Mouse (Mus musculus) embryonic facial prominence, embryonic 12.5 days (tissue): ENCODE data around the gene Hkdc1. TPM values are rescaled to one million over a fixed set of nuclear protein-coding genes. Genes with fewer than 3 reads are reported as not detected.

Experiments
- ATAC-seq: fragments of 200-750 bp; cut with Nextera tagmentation; 2 replicates; pipeline ENCODE4 v1.8.0; 2017; ENCODE audit not compliant: insufficient number of reproducible peaks, insufficient read depth, low FRiP score, low TSS enrichment
- H3K27ac ChIP-seq: fragments of 300-500 bp; sonication (generic); 2 replicates; pipeline ENCODE4 v1.5.1; 2016; ENCODE audit warnings: mild to moderate bottlenecking
- H3K27me3 ChIP-seq: fragments of 300-500 bp; sonication (generic); 2 replicates; pipeline ENCODE4 v1.6.1; 2016; ENCODE audit warnings: mild to moderate bottlenecking, moderate library complexity
- H3K36me3 ChIP-seq: fragments of 300-500 bp; sonication (generic); 2 replicates; pipeline ENCODE4 v1.6.1; 2016; ENCODE audit warnings: mild to moderate bottlenecking
- H3K4me1 ChIP-seq: fragments of 300-500 bp; sonication (generic); 2 replicates; pipeline ENCODE4 v1.6.1; 2016
- H3K4me2 ChIP-seq: fragments of 300-500 bp; sonication (generic); replicated peaks from 2 replicates; pipeline ENCODE4 v1.6.1; 2016; ENCODE audit warnings: mild to moderate bottlenecking, moderate library complexity
- H3K4me3 ChIP-seq: fragments of 300-500 bp; sonication (generic); 2 replicates; pipeline ENCODE4 v1.5.1; 2016; ENCODE audit warnings: mild to moderate bottlenecking
- H3K9ac ChIP-seq: fragments of 300-500 bp; sonication (generic); 2 replicates; pipeline ENCODE4 v1.6.1; 2016; ENCODE audit warnings: mild to moderate bottlenecking, moderate library complexity
- H3K9me3 ChIP-seq: fragments of 300-500 bp; sonication (generic); 2 replicates; pipeline ENCODE4 v1.6.1; 2016; ENCODE audit warnings: mild to moderate bottlenecking, moderate library complexity
- whole genome bisulfite sequencing: fragments of 180-500 bp; shearing (Covaris S2); methylation state at CpG from one replicate; pipeline ENCODE4 v1.1.7; 2016; 5-methylcytosine and 5-hydroxymethylcytosine counted together
- polyA plus RNA-seq: library from polyadenylated mRNA; unstranded; fragments of >200 nt; fragmentation: Nextera tagmentation; extraction: Ambion mirVana; gene quantifications from 2 replicates; pipeline ENCODE4 v1.2.1, GENCODE M21; 2016

The Hkdc1 gene
- polyA plus RNA-seq, 1 experiment from 2014 or later: 2.0 TPM

DNA sequence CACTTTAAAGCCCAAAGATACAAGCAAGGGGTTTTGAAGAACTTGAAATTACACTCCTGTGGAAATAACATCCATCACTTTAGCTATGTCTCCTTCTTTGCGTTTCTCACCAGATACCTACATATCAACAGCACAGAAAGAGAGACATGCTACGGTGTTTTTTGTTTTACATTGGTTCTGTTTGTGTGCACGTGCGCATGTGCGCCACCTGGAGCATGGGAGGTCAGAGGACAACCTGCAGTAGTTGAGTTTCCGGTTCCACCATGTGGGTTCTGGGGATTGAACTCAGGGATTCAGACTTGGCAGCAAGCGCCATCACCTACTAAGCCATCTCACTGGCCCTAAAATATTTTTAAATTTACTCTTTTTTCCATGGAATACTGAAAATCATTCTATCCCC, 63.5 kb downstream of the Hkdc1 start:
- H3K4me3 ChIP-seq: no peak overlapping the region
- ATAC-seq: no peak
- no peaks in the 10 kb centered on the region for H3K36me3 ChIP-seq
- WGBS: 86% methylated on average over 7 of the region's 7 CpGs
- H3K4me1 ChIP-seq: no peaks in the 10 kb centered on the region
- no peak overlapping the region for H3K27ac ChIP-seq
- no peaks in the 10 kb centered on the region for H3K9me3 ChIP-seq
- H3K4me2 ChIP-seq: no peak overlapping the region
- no peak overlapping the region for H3K9ac ChIP-seq
- H3K27me3 ChIP-seq: no peaks in the 10 kb centered on the region

DNA sequence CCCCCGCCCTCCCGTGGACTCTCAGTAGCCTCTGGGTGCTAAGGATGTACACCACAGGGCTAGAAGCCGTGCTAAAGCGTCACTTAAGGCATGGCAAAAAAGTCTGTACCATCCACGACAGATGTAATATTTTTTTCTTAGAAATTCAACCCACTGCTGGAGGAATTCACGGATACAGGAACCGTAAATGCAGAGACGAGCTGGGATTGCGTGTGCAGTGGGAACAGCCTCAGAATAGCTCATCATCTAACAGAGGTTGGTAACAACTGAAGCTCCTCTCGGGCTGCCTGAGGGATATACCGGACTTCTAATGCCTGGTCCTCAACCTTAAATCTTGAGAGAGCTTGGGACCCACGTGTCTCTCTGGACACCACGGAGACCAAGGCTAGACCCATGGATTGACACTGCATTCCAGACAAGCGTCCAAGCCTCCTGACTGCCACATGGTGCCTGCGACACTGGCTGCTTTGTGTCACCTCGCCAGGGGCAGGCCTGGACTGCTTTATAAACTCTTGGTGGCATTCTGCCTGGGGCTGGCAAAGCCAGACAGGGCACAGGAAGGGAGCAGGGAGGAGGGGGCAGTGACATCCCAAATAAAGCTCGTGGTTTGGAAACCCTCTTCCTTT, 66.1 kb downstream of the Hkdc1 start:
- Histone ChIP-seq H3K4me1 (no peaks in the 10 kb centered on the region), H3K9ac (no peak overlapping the region), H3K27ac (no peak overlapping the region), H3K4me2 (no peak overlapping the region), H3K9me3 (no peaks in the 10 kb centered on the region), H3K4me3 (no peak overlapping the region), H3K27me3 (no peaks in the 10 kb centered on the region), H3K36me3 (no peaks in the 10 kb centered on the region)
- ATAC-seq: no peak
- WGBS: 67% methylated on average over 17 of the region's 17 CpGs

DNA sequence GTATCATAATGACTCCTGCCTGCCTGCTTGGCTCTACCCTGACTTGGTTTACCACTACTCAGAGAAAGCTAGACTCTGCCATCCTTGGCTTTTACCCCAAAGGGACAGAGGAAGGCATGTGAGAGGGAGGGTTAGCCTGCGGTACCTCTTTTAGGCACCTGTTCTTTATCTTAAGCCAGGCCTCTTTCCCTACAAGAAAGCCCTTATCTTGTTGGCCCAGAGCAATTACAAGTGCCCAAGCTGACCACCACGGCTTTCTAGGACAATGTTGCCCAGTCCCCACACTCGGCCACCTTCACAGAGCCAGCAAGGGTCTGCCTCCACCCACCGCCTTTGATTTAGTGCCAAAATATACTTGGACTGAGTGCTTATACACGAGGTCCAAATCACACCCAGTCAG, 77.1 kb downstream of the Hkdc1 start:
- H3K36me3 ChIP-seq: no peaks in the 10 kb centered on the region

GRCm38 (mm10) chr10:62344004-62344752, 78.1 kb downstream of the Hkdc1 start:
- Histone ChIP-seq H3K4me1 (peaks cover 6% of the 10 kb centered on the region; the same call in 1 of the 2 replicates), H3K9ac (no peak overlapping the region), H3K9me3 (no peaks in the 10 kb centered on the region), H3K4me3 (no peak overlapping the region), H3K36me3 (no peaks in the 10 kb centered on the region), H3K27ac (no peak overlapping the region), H3K4me2 (no peak overlapping the region), H3K27me3 (no peaks in the 10 kb centered on the region; the same call in 1 of the 2 replicates)
- WGBS: 84% methylated on average over 9 of the region's 9 CpGs
- no peak for ATAC-seq

More for the DNA sequence above, 77.1 kb downstream of the Hkdc1 start:
- no peak overlapping the region for H3K9ac ChIP-seq
- no peak overlapping the region for H3K27ac ChIP-seq
- H3K4me2 ChIP-seq: no peak overlapping the region
- H3K4me1 ChIP-seq: peaks cover 6% of the 10 kb centered on the region; the same call in 1 of the 2 replicates
- ATAC-seq: no peak
- H3K27me3 ChIP-seq: no peaks in the 10 kb centered on the region; the same call in 1 of the 2 replicates
- 80% methylated on average over 5 of the region's 5 CpGs for WGBS
- no peaks in the 10 kb centered on the region for H3K9me3 ChIP-seq
- no peak overlapping the region for H3K4me3 ChIP-seq

DNA sequence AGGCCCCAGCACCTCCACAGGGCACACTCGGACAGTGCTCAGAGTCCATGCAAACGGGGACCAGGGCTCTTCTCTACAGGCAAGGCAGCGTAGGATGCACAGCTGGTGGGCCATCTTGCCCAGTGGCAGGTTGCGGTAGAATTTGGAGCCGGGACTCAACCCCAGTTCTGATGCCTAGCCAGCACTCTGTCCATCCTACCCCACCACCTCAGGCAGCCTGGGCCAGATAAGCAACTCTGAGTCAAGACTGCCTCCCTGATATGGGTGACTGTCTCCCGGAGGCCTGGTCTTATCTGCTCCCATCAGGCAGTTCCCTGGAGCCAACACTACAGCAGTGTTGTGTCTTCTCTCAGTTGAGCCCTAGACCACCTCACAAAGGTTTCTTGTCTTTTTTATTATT, 79.8 kb downstream of the Hkdc1 start:
- Histone ChIP-seq H3K4me2 (no peak overlapping the region), H3K9me3 (no peaks in the 10 kb centered on the region), H3K9ac (no peak overlapping the region), H3K4me1 (peaks cover 16% of the 10 kb centered on the region; the same call in 1 of the 2 replicates), H3K27me3 (no peaks in the 10 kb centered on the region; the same call in 1 of the 2 replicates), H3K27ac (no peak overlapping the region), H3K4me3 (no peak overlapping the region), H3K36me3 (no peaks in the 10 kb centered on the region)
- WGBS: 86% methylated on average over 6 of the region's 6 CpGs
- ATAC-seq: no peak

GRCm38 (mm10) chr10:62341956-62342355, 80.3 kb downstream of the Hkdc1 start:
- Histone ChIP-seq H3K36me3 (no peaks in the 10 kb centered on the region), H3K9ac (no peak overlapping the region), H3K9me3 (no peaks in the 10 kb centered on the region), H3K4me1 (peaks cover 22% of the 10 kb centered on the region; the same call in 1 of the 2 replicates), H3K4me2 (no peak overlapping the region), H3K27ac (no peak overlapping the region), H3K4me3 (no peak overlapping the region), H3K27me3 (no peaks in the 10 kb centered on the region; the same call in 1 of the 2 replicates)
- no peak for ATAC-seq
- 81% methylated on average over 4 of the region's 4 CpGs for WGBS

DNA sequence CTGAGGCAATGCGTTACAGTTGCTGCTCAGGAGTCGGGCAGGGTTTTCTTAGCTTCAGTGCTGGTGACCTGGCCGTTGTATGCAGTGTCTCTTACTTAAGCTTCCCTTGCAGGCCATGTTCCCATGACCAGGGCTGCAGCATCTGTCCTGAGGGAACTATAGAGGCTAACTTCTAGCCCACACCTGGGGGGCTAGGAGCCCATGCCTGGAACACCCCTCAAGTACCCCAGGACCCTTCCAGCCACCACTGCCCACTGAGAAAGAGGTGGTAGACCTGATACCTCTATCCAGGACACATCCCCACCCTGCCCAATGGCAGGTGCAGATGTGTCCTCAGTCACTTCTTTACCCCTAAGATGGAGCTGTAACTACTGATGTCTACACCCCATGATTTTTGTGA, 81.3 kb downstream of the Hkdc1 start:
- H3K27ac ChIP-seq: no peak overlapping the region
- peaks cover 27% of the 10 kb centered on the region; the same call in 1 of the 2 replicates for H3K4me1 ChIP-seq
- H3K9ac ChIP-seq: peak overlapping the region; percentile 61
- no peak for ATAC-seq
- no peaks in the 10 kb centered on the region; the same call in 1 of the 2 replicates for H3K27me3 ChIP-seq
- 37% methylated on average over 3 of the region's 3 CpGs for WGBS
- H3K9me3 ChIP-seq: no peaks in the 10 kb centered on the region
- H3K36me3 ChIP-seq: no peaks in the 10 kb centered on the region
- H3K4me3 ChIP-seq: peak overlapping the region; percentile 67
- peak overlapping the region; percentile 93 for H3K4me2 ChIP-seq

DNA sequence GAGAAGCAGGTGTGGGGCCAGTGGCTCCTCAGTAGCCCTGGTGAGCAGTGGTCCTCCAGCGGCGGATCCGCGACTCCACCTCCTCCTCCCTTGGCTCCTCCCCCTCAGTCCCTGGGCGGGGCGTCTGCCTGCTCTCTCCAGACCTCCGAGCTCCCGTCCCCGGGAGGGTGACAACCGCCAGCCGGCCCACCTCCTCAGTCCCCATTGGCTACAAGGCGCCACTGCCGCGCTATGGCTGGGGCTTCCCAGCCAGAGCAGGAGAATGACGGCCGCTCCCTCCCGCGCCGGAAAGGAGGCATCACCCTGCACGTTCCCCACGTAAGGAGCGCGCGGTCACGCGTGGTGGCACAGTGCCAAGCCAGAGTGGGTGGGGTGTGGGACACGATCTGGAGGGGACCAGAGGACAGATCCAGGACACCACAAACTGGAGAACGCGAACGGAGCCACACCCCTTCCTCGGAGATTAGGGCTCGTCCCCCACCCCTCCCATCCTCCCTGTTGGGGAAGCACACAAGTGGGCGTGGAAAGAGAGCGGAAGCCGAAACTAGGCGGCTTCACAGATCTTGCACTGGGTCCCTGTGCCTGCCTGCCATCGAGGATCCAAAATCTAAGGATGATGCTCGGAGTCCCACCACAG, 82.1 kb downstream of the Hkdc1 start:
- WGBS: under 1% methylated on average over 38 of the region's 38 CpGs
- ATAC-seq: peak; percentile 96

GRCm38 (mm10) chr10:62339211-62340094, 82.8 kb downstream of the Hkdc1 start:
- no peaks in the 10 kb centered on the region for H3K36me3 ChIP-seq
- no peaks in the 10 kb centered on the region for H3K9me3 ChIP-seq
- peaks cover 31% of the 10 kb centered on the region; the same call in 1 of the 2 replicates for H3K4me1 ChIP-seq
- H3K4me3 ChIP-seq: peak overlapping the region; percentile 67
- ATAC-seq: peak; percentile 3; the same call in 1 of the 2 replicates
- H3K9ac ChIP-seq: peak overlapping the region; percentile 67
- H3K27ac ChIP-seq: peak overlapping the region; percentile 70
- peak overlapping the region; percentile 93 for H3K4me2 ChIP-seq
- WGBS: 3% methylated on average over 45 of the region's 45 CpGs
- H3K27me3 ChIP-seq: no peaks in the 10 kb centered on the region; the same call in 1 of the 2 replicates

More for the DNA sequence above, 82.1 kb downstream of the Hkdc1 start:
- no peaks in the 10 kb centered on the region for H3K9me3 ChIP-seq
- peaks cover 29% of the 10 kb centered on the region; the same call in 1 of the 2 replicates for H3K4me1 ChIP-seq
- no peaks in the 10 kb centered on the region; the same call in 1 of the 2 replicates for H3K27me3 ChIP-seq
- no peaks in the 10 kb centered on the region for H3K36me3 ChIP-seq
- peak overlapping the region; percentile 83 for H3K27ac ChIP-seq
- peak overlapping the region; percentile 93 for H3K4me2 ChIP-seq
- peak overlapping the region; percentile 67 for H3K9ac ChIP-seq
- peak overlapping the region; percentile 67 for H3K4me3 ChIP-seq

GRCm38 (mm10) chr10:62338626-62339025, 83.7 kb downstream of the Hkdc1 start:
- peak overlapping the region; percentile 93 for H3K4me2 ChIP-seq
- peaks cover 31% of the 10 kb centered on the region; the same call in 1 of the 2 replicates for H3K4me1 ChIP-seq
- peak overlapping the region; percentile 67 for H3K4me3 ChIP-seq
- 30% methylated on average over 5 of the region's 5 CpGs for WGBS
- no peaks in the 10 kb centered on the region for H3K36me3 ChIP-seq
- no peaks in the 10 kb centered on the region for H3K9me3 ChIP-seq
- H3K27ac ChIP-seq: no peak overlapping the region
- no peak overlapping the region for H3K9ac ChIP-seq
- H3K27me3 ChIP-seq: no peaks in the 10 kb centered on the region; the same call in 1 of the 2 replicates
- no peak for ATAC-seq

- H3K27me3 ChIP-seq: no peaks in the 10 kb centered on the region
- ATAC-seq: no peak
- peaks cover 31% of the 10 kb centered on the region; the same call in 1 of the 2 replicates for H3K4me1 ChIP-seq
- no peak overlapping the region for H3K9ac ChIP-seq
- WGBS: 33% methylated on average over 9 of the region's 9 CpGs
- peak overlapping the region; percentile 93 for H3K4me2 ChIP-seq
- no peak overlapping the region for H3K27ac ChIP-seq
- no peaks in the 10 kb centered on the region for H3K9me3 ChIP-seq
- H3K4me3 ChIP-seq: no peak overlapping the region
- H3K36me3 ChIP-seq: no peaks in the 10 kb centered on the region
These were observed 84.1 kb downstream of the Hkdc1 start for GRCm38 (mm10) chr10:62338176-62338575.
